Mouse (Mus musculus): ENCODE data around the gene Zfp1. TPM values are rescaled to one million over a fixed set of nuclear protein-coding genes. Genes with fewer than 3 reads are reported as not detected.

Gene Zfp1
- polyA plus RNA-seq (2014; fragmentation: Illumina TruSeq; extraction: RNeasy Lipid Tissue Mini Kit (QIAGEN cat#74804); ENCODE audit: low read depth, low replicate concordance) = 6.8 TPM

GRCm38 (mm10) chr8:111643264-111644141 lies at the start of gene Zfp1:
TSS of gene Zfp1 (plus strand) at chr8:111643401.

DNA sequence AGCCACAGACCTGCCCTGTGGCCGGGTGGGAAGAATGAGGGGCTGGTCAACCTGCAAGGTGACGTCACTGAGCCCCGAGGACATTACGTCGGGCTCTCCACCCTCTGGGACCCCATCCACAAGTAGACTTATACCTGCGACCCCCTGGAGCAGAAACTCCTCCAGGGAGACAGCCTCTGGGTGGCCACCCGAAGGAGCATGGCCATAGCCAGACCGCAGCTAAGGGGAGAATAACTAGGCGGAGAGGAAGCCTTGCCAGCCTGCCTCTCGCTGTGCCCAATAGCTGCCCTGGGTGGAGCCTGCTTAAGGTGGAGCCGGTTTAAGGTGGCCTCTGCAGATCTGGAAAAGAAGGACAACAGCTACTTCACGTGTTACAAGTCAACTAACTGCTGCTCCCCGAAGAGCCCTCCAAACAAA lies 13.1 kb upstream of the Zfp1 start, which contains the start of gene Ldhd:
Ldhd (minus strand) TSS at position 270 of the 417 bp plus-strand sequence.

GRCm38 (mm10) chr8:111690960-111691445 lies 47.8 kb downstream of the Zfp1 start, which contains the start of gene Ctrb1:
TSS of gene Ctrb1 (minus strand) at chr8:111691010.

Other genes starting within 250 kb of the Zfp1 start
- gene Fa2h, start 249.6 kb upstream of the Zfp1 start, polyA plus RNA-seq (2014; fragmentation: Illumina TruSeq; extraction: RNeasy Lipid Tissue Mini Kit (QIAGEN cat#74804); ENCODE audit: low read depth, low replicate concordance) = 28.0 TPM
- 3.8 TPM for gene Wdr59, start 121.3 kb upstream of the Zfp1 start, polyA plus RNA-seq (2014; fragmentation: Illumina TruSeq; extraction: RNeasy Lipid Tissue Mini Kit (QIAGEN cat#74804); ENCODE audit: low read depth, low replicate concordance)
- 17.4 TPM for gene Znrf1, start 107.3 kb upstream of the Zfp1 start, polyA plus RNA-seq (2014; fragmentation: Illumina TruSeq; extraction: RNeasy Lipid Tissue Mini Kit (QIAGEN cat#74804); ENCODE audit: low read depth, low replicate concordance)
- 0.81 TPM for gene Ldhd, start 13.0 kb upstream of the Zfp1 start, polyA plus RNA-seq (2014; fragmentation: Illumina TruSeq; extraction: RNeasy Lipid Tissue Mini Kit (QIAGEN cat#74804); ENCODE audit: low read depth, low replicate concordance)
- gene Ctrb1, start 47.6 kb downstream of the Zfp1 start, polyA plus RNA-seq (2014; fragmentation: Illumina TruSeq; extraction: RNeasy Lipid Tissue Mini Kit (QIAGEN cat#74804); ENCODE audit: low read depth, low replicate concordance) = not detected
- gene Bcar1, start 100.4 kb downstream of the Zfp1 start, polyA plus RNA-seq (2014; fragmentation: Illumina TruSeq; extraction: RNeasy Lipid Tissue Mini Kit (QIAGEN cat#74804); ENCODE audit: low read depth, low replicate concordance) = 0.64 TPM
- gene Cfdp1, start 210.9 kb downstream of the Zfp1 start, polyA plus RNA-seq (2014; fragmentation: Illumina TruSeq; extraction: RNeasy Lipid Tissue Mini Kit (QIAGEN cat#74804); ENCODE audit: low read depth, low replicate concordance) = 119 TPM
- gene Tmem170, start 233.3 kb downstream of the Zfp1 start, polyA plus RNA-seq (2014; fragmentation: Illumina TruSeq; extraction: RNeasy Lipid Tissue Mini Kit (QIAGEN cat#74804); ENCODE audit: low read depth, low replicate concordance) = 21.2 TPM